Mouse (Mus musculus) E14TG2a.4 (cell line): ENCODE results near the gene Itm2b.

Experiments
- CTCF ChIP-seq: conservative IDR thresholded peaks from 2 replicates; pipeline ENCODE4 v1.5.1; 2014; ENCODE audit warnings: low read length
- NANOG ChIP-seq: IDR thresholded peaks from 2 replicates; pipeline ENCODE4 v1.6.1; 2014; ENCODE audit warnings: borderline replicate concordance, low read length, mixed read lengths
- POU5F1 ChIP-seq: IDR thresholded peaks from 2 replicates; pipeline ENCODE4 v1.6.1; 2014; ENCODE audit warnings: low read length, borderline replicate concordance

DNA sequence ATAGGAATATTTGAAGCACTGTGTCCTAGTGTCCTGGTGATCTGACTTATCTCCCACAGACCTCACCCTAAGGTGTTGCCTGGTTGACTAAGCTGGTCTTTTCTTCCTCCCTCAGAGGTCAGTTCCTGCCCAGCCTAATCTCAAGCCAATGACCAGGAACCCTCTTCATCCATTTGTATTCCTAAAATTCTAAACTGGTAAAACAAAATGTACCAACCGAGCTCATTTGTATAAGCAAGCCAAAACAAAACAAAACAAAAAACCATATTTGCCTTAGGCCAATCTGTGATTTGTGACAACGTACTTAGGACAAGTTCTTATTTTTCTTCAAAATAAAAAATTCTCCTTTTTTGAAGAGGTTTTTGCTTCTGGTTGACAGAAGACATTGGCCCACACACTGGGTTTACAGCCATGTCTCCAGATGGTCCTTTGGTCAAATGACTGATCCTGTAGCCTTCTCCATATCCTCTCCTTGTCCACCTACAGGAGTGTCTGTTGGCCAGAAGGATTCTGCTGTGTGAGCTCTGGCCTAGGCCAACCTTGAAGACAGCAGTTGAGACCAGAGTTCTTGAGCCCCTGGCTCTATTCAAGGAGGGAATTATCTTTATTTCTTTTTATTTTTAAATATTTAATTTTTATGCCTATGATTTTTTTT lies 758 bp upstream of the Itm2b start:
- TF ChIP-seq CTCF (no peak), POU5F1 (no peak), NANOG (no peak)
